Mouse (Mus musculus): ENCODE results near the gene Cep41.

- TF ChIP-seq EP300 (IDR thresholded peaks at IDR 0.05; ENCODE audit: low read depth) (no peak), CTCF (IDR thresholded peaks at IDR 0.05; ENCODE audit: low read depth) (no peak)
Observed at GRCm38 (mm10) chr6:30638674-30639268, 54.8 kb downstream of the Cep41 start, which contains the start of gene Cpa1.
